Mouse (Mus musculus) CH12.LX (cell line): ENCODE results near the gene Grid1. TPM values are rescaled to one million over a fixed set of nuclear protein-coding genes. Genes with fewer than 3 reads are reported as not detected.

Experiments used
- DNase-seq: peaks from one replicate; pipeline ENCODE4 v3.0.0-alpha.2; 2013; ENCODE audit errors: extremely low read depth
- H3K27ac ChIP-seq: 2 replicates; pipeline ENCODE4 v1.5.1; 2012; ENCODE audit warnings: low read depth, mild to moderate bottlenecking, control low read depth, moderate library complexity; ENCODE audit not compliant: insufficient read depth
- H3K27me3 ChIP-seq: replicated peaks from 2 replicates; pipeline ENCODE3; 2012; ENCODE audit warnings: inconsistent platforms
- H3K36me3 ChIP-seq, 2 experiments: replicated peaks in 1 of 2; 2 replicates each; pipeline versions ENCODE3 to v1.6.1; 2012; ENCODE audit warnings: inconsistent platforms in 1 of 2, low read length in 1 of 2, mild to moderate bottlenecking in 1 of 2, mixed read lengths in 1 of 2, moderate library complexity in 1 of 2; ENCODE audit not compliant: control insufficient read depth in 1 of 2, insufficient read depth in 1 of 2
- H3K4me1 ChIP-seq, 2 experiments: 2 replicates each; pipeline ENCODE4 v1.6.1; 2012; ENCODE audit warnings: inconsistent platforms in 1 of 2, moderate library complexity in 1 of 2; ENCODE audit not compliant: insufficient read depth in 2 of 2, control insufficient read depth in 1 of 2
- H3K4me2 ChIP-seq: 2 replicates; pipeline ENCODE4 v1.6.1; 2012; ENCODE audit warnings: low read depth, mild to moderate bottlenecking, control low read depth; ENCODE audit not compliant: poor library complexity, insufficient read depth, severe bottlenecking
- H3K4me3 ChIP-seq, 3 experiments: fragments of 150-350 bp in 1 of 3; sonication (generic) in 1 of 3; replicated peaks in 1 of 3; 2 replicates each; pipeline versions ENCODE3 to v1.5.1; 2011 to 2012; ENCODE audit warnings: low read depth in 2 of 3, low read length in 2 of 3, mild to moderate bottlenecking in 2 of 3, moderate library complexity in 2 of 3, control low read depth in 1 of 3, improper control_type of control experiment in 1 of 3, inconsistent platforms in 1 of 3, mixed read lengths in 1 of 3; ENCODE audit not compliant: poor library complexity in 1 of 3
- H3K79me2 ChIP-seq: replicated peaks from 2 replicates; pipeline ENCODE4 v1.6.1; 2012; ENCODE audit warnings: mild to moderate bottlenecking, moderate library complexity; ENCODE audit not compliant: control insufficient read depth, poor library complexity, insufficient read depth, severe bottlenecking; ENCODE audit errors: extremely low read depth
- H3K9ac ChIP-seq: 2 replicates; pipeline ENCODE4 v1.6.1; 2012; ENCODE audit warnings: low read depth, mild to moderate bottlenecking, control low read depth, moderate library complexity; ENCODE audit not compliant: insufficient read depth
- H3K9me3 ChIP-seq: replicated peaks from 2 replicates; pipeline ENCODE3; 2012; ENCODE audit warnings: low read length, inconsistent platforms, mixed read lengths
- BHLHE40 ChIP-seq: IDR thresholded peaks from 2 replicates; pipeline ENCODE4 v1.6.1; 2011; ENCODE audit warnings: mild to moderate bottlenecking, low read depth, low read length, improper control_type of control experiment
- CTCF ChIP-seq, 2 experiments: IDR thresholded peaks in 1 of 2; conservative IDR thresholded peaks in 1 of 2; 2 replicates each; pipeline ENCODE4 v1.5.1; 2011 to 2012; ENCODE audit warnings: low read depth in 2 of 2, low read length in 2 of 2, improper control_type of control experiment in 1 of 2, inconsistent platforms in 1 of 2, mild to moderate bottlenecking in 1 of 2, moderate library complexity in 1 of 2
- EP300 ChIP-seq: IDR thresholded peaks from 2 replicates; pipeline ENCODE4 v1.6.1; 2011; ENCODE audit warnings: low read length, improper control_type of control experiment
- GABPA ChIP-seq: IDR thresholded peaks from 2 replicates; pipeline ENCODE4 v1.6.1; 2012; ENCODE audit warnings: low read depth, low read length, improper control_type of control experiment, inconsistent platforms; ENCODE audit not compliant: insufficient replicate concordance
- IRF4 ChIP-seq: IDR thresholded peaks from 2 replicates; pipeline ENCODE4 v1.6.1; 2014; ENCODE audit warnings: low read depth, mild to moderate bottlenecking, inconsistent platforms, low read length, improper control_type of control experiment
- JUN ChIP-seq: IDR thresholded peaks from 2 replicates; pipeline ENCODE4 v1.6.1; 2011; ENCODE audit warnings: low read depth, mild to moderate bottlenecking, low read length, improper control_type of control experiment, moderate library complexity; ENCODE audit not compliant: insufficient read depth
- KAT2A ChIP-seq: IDR thresholded peaks from 2 replicates; pipeline ENCODE4 v1.6.1; 2012; ENCODE audit warnings: low read length, improper control_type of control experiment, inconsistent platforms; ENCODE audit not compliant: insufficient replicate concordance
- MAX ChIP-seq: IDR thresholded peaks from 2 replicates; pipeline ENCODE4 v1.6.1; 2011; ENCODE audit warnings: low read length, improper control_type of control experiment
- MEF2A ChIP-seq: IDR thresholded peaks from 2 replicates; pipeline ENCODE4 v1.6.1; 2014; ENCODE audit warnings: low read depth, mild to moderate bottlenecking, inconsistent platforms, low read length, improper control_type of control experiment, borderline replicate concordance
- MXI1 ChIP-seq: IDR thresholded peaks from 2 replicates; pipeline ENCODE4 v1.6.1; 2011; ENCODE audit warnings: mild to moderate bottlenecking, low read depth, low read length, improper control_type of control experiment
- MYC ChIP-seq: IDR thresholded peaks from 2 replicates; pipeline ENCODE4 v1.6.1; 2011; ENCODE audit warnings: low read depth, mild to moderate bottlenecking, improper control_type of control experiment, low read length
- NELFE ChIP-seq: IDR thresholded peaks from 2 replicates; pipeline ENCODE4 v1.6.1; 2011; ENCODE audit warnings: low read depth, low read length, improper control_type of control experiment
- POLR2A ChIP-seq: IDR thresholded peaks from 2 replicates; pipeline ENCODE4 v1.6.1; 2011; ENCODE audit warnings: low read depth, mild to moderate bottlenecking, improper control_type of control experiment, low read length
- RAD21 ChIP-seq: IDR thresholded peaks from 2 replicates; pipeline ENCODE4 v1.6.1; 2011; ENCODE audit warnings: low read depth, mild to moderate bottlenecking, low read length, improper control_type of control experiment, moderate library complexity
- RCOR1 ChIP-seq: conservative IDR thresholded peaks from 2 replicates; pipeline ENCODE4 v1.6.1; 2012; ENCODE audit warnings: low read depth, mild to moderate bottlenecking, inconsistent platforms, low read length, improper control_type of control experiment
- SIN3A ChIP-seq: IDR thresholded peaks from 2 replicates; pipeline ENCODE4 v1.6.1; 2012; ENCODE audit warnings: low read length, improper control_type of control experiment, inconsistent platforms
- TBP ChIP-seq: conservative IDR thresholded peaks from 2 replicates; pipeline ENCODE4 v1.6.1; 2011; ENCODE audit warnings: low read depth, low read length, improper control_type of control experiment
- TCF12 ChIP-seq: IDR thresholded peaks from 2 replicates; pipeline ENCODE4 v1.6.1; 2014; ENCODE audit warnings: low read depth, mild to moderate bottlenecking, inconsistent platforms, low read length, improper control_type of control experiment
- ZC3H11A ChIP-seq: IDR thresholded peaks from 2 replicates; pipeline ENCODE4 v1.6.1; 2012; ENCODE audit warnings: low read depth, mild to moderate bottlenecking, inconsistent platforms, low read length, improper control_type of control experiment
- ZMIZ1 ChIP-seq: IDR thresholded peaks from 2 replicates; pipeline ENCODE4 v1.6.1; 2012; ENCODE audit warnings: low read depth, mild to moderate bottlenecking, inconsistent platforms, low read length, improper control_type of control experiment
- ZNF384 ChIP-seq: IDR thresholded peaks from 2 replicates; pipeline ENCODE4 v1.6.1; 2012; ENCODE audit warnings: low read depth, low read length, improper control_type of control experiment, inconsistent platforms
- dilution Hi-C: fragments of 300-500 bp; cut with MboI; formaldehyde crosslinking; loops from 2 replicates; pipeline ENCODE4 v1.14.3; 2020; ENCODE audit warnings: low sequenced_read_pairs; ENCODE audit not compliant: extremely low pct_unique_long_range_greater_than_20kb, extremely low pct_ligation_motif_present
- in situ Hi-C: fragments of 300-500 bp; cut with MboI; formaldehyde crosslinking; loops from 3 replicates; pipeline ENCODE4 v1.14.3; 2019; ENCODE audit warnings: low sequenced_read_pairs, low pct_ligation_motif_present, low pct_unique_long_range_greater_than_20kb, mixed read lengths
- polyA plus RNA-seq: library from polyadenylated mRNA; unstranded; fragments of >175 nt; gene quantifications from 2 replicates; pipeline ENCODE4 v1.2.1, GENCODE M21; 2012; ENCODE audit warnings: low read depth; ENCODE audit not compliant: insufficient read length
- total RNA-seq, 2 experiments: library from RNA; depleted of rRNA; stranded (reverse); fragments of 300-350 nt in 1 of 2; fragments of >200 nt in 1 of 2; gene quantifications; 2 replicates each; pipeline ENCODE4 v1.2.3; 2012 to 2014

The Grid1 gene
- total and polyA plus RNA-seq, 3 experiments: not detected

DNA sequence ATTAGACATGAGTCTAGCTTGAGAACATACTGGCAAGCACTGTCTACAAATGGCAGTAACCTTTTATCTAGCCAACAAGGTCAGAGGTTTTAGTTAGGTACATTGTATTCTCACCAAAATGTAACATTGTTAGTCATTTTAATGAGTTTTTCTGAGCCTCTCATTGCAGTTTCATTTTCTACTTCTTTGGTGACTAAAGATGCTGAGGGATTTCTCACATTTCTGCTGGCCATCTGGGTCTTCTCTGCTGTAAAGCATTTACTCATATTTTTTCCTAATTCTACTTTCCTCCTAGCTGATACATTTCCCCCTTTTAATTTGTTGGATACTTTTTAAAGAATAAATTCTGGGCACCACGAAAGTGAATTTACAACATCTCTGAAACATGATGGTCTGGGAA, 365.5 kb downstream of the Grid1 start:
- dilution Hi-C loops: no loop called here
- Histone ChIP-seq H3K36me3 (no peaks in the 10 kb centered on the region), H3K27me3 (peaks cover 15% of the 10 kb centered on the region), H3K27ac (no peak overlapping the region), H3K9ac (no peak overlapping the region), H3K4me1 (no peaks in the 10 kb centered on the region), H3K4me3 (no peak overlapping the region), H3K4me2 (peak overlapping the region; percentile 6; the same call in 1 of the 2 replicates), H3K79me2 (no peaks in the 10 kb centered on the region), H3K9me3 (no peaks in the 10 kb centered on the region)
- TF ChIP-seq TBP: no peak
- no peak for TF ChIP-seq JUN
- no peak for TF ChIP-seq KAT2A
- no peak for TF ChIP-seq IRF4
- TF ChIP-seq MYC: no peak
- no peak for TF ChIP-seq MXI1
- no peak for TF ChIP-seq SIN3A
- TF ChIP-seq GABPA: no peak
- TF ChIP-seq ZMIZ1: no peak
- no peak for DNase-seq
- in situ Hi-C loops: no loop called here

- in situ Hi-C loops (no loop called here), dilution Hi-C loops (no loop called here)
- no peak overlapping the region for H3K9ac ChIP-seq
- no peak overlapping the region for H3K27ac ChIP-seq
- H3K9me3 ChIP-seq: no peaks in the 10 kb centered on the region
- no peaks in the 10 kb centered on the region for H3K36me3 ChIP-seq
- H3K79me2 ChIP-seq: no peaks in the 10 kb centered on the region
- DNase-seq: no peak
- TF ChIP-seq MYC (no peak), ZC3H11A (no peak), EP300 (no peak), ZMIZ1 (no peak), MEF2A (no peak), MAX (no peak), BHLHE40 (no peak), TCF12 (no peak), NELFE (no peak), RAD21 (no peak), POLR2A (no peak), RCOR1 (no peak), CTCF (conservative IDR thresholded peaks at IDR 0.05 in 1 of 2, IDR thresholded peaks at IDR 0.05 in 1 of 2; ENCODE audit: low read depth in 2 of 2, low read length in 2 of 2) (no peak), ZNF384 (no peak)
- H3K4me2 ChIP-seq: no peak overlapping the region
- peaks cover 41% of the 10 kb centered on the region for H3K27me3 ChIP-seq
- no peak overlapping the region for H3K4me3 ChIP-seq
- H3K4me1 ChIP-seq: no peaks in the 10 kb centered on the region
Measured at GRCm38 (mm10) chr14:35192256-35192655, 372.3 kb downstream of the Grid1 start.
